Mouse (Mus musculus) kidney, embryonic 16.5 days (tissue): Measurements from ENCODE around the gene Cdc5l. TPM values are rescaled to one million over a fixed set of nuclear protein-coding genes. Genes with fewer than 3 reads are reported as not detected.
A peak's percentile ranks its signal among the peaks of the same experiment; 100 is the strongest.

ENCODE experiments used
- ATAC-seq: fragments of 200-750 bp; cut with Nextera tagmentation; 2 replicates; pipeline ENCODE4 v1.8.0; 2017; ENCODE audit warnings: moderate TSS enrichment; ENCODE audit not compliant: low FRiP score, low TSS enrichment
- H3K27ac ChIP-seq: fragments of 300-500 bp; sonication (generic); 2 replicates; pipeline ENCODE4 v1.5.1; 2014; ENCODE audit warnings: low read length
- H3K27me3 ChIP-seq: fragments of 300-500 bp; sonication (generic); 2 replicates; pipeline ENCODE4 v1.6.1; 2014; ENCODE audit warnings: low read length, control low read depth, mixed read lengths; ENCODE audit not compliant: insufficient read depth
- H3K36me3 ChIP-seq: fragments of 300-500 bp; sonication (generic); 2 replicates; pipeline ENCODE4 v1.6.1; 2014; ENCODE audit warnings: low read length, control low read depth, mixed read lengths; ENCODE audit not compliant: insufficient read depth
- H3K4me1 ChIP-seq: fragments of 300-500 bp; sonication (generic); 2 replicates; pipeline ENCODE4 v1.6.1; 2014; ENCODE audit warnings: low read length, control low read depth, mixed read lengths; ENCODE audit not compliant: insufficient read depth
- H3K4me2 ChIP-seq: fragments of 300-500 bp; sonication (generic); replicated peaks from 2 replicates; pipeline ENCODE4 v1.6.1; 2014; ENCODE audit warnings: low read depth, low read length
- H3K4me3 ChIP-seq: fragments of 300-500 bp; sonication (generic); 2 replicates; pipeline ENCODE4 v1.5.1; 2014; ENCODE audit warnings: mild to moderate bottlenecking, low read length
- H3K9ac ChIP-seq: fragments of 300-500 bp; sonication (generic); replicated peaks from 2 replicates; pipeline ENCODE4 v1.6.1; 2014; ENCODE audit warnings: low read length
- H3K9me3 ChIP-seq: fragments of 300-500 bp; sonication (generic); 2 replicates; pipeline ENCODE4 v1.6.1; 2016; ENCODE audit warnings: low read length, control low read depth
- whole genome bisulfite sequencing: fragments of 180-500 bp; shearing (Covaris S2); extraction: QIAGEN DNeasy Blood & Tissue Kit; methylation state at CpG from one replicate; pipeline ENCODE4 v1.1.7; 2014; 5-methylcytosine and 5-hydroxymethylcytosine counted together
- polyA plus RNA-seq: library from polyadenylated mRNA; unstranded; fragments of >200 nt; fragmentation: Nextera tagmentation; extraction: Ambion mirVana; gene quantifications from 2 replicates; pipeline ENCODE4 v1.2.1, GENCODE M21; 2015

The Cdc5l gene
- polyA plus RNA-seq: 57.6 and 65.0 TPM in 2 replicates

DNA sequence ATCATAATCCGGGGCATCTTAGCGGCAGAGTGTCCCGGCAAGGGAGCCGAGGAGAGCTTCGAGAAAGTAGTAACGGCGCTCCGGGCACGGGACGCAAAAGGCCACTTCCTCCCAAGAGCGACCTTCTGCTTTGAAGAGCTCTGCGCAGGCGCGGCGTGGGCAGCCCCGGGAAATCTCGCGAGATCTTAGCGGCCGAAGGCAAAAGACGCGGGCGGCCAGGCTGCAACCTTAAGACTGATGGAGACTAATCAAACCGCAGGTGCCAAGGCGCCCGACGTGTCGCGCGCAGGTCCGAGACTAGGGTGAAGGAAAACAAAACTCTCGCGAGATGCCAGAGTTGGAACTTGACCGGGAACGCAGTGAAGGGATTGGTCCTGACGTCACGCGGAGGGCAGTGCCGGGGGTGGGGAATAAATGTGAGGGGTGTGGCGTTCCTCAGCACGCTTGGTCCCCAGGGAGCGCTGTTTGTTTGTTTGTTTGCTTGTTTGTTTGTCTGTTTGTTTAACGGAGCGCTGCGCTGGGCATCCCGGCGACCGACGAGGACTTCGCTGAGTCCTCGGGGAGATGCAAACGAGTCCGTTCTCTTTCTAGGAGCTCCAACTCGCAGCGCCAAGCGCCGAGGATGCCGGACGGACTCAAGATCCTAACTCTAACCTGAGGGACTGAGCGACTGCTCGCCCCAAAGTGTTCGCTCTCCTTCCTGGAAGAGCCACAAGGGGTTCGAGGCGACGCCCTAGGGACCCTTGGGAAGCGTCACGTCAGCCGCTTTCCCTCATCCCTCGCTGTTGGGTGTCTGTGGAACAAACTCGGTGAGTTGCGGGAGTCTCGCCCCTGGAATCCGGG is at the start of gene Cdc5l:
Gene Cdc5l, minus strand, starts transcription at position 319 of the 843 bp plus-strand sequence.
- H3K4me2 ChIP-seq: peak within 1 kb of the TSS; percentile 90
- no peaks in the 10 kb centered on the region for H3K27me3 ChIP-seq
- peak within 1 kb of the TSS; percentile 96 for H3K9ac ChIP-seq
- peaks cover 19% of the 10 kb centered on the region for H3K4me1 ChIP-seq
- 0 out of 2 replicates have a peak, but pooled peaks cover 4% of the 10 kb centered on the region for H3K36me3 ChIP-seq
- no peaks in the 10 kb centered on the region for H3K9me3 ChIP-seq
- peak within 1 kb of the TSS; percentile 77 for H3K4me3 ChIP-seq
- peak; percentile 99 for ATAC-seq
- H3K27ac ChIP-seq: peak within 1 kb of the TSS; percentile 99
- WGBS: under 1% methylated on average over 73 of the region's 73 CpGs

DNA sequence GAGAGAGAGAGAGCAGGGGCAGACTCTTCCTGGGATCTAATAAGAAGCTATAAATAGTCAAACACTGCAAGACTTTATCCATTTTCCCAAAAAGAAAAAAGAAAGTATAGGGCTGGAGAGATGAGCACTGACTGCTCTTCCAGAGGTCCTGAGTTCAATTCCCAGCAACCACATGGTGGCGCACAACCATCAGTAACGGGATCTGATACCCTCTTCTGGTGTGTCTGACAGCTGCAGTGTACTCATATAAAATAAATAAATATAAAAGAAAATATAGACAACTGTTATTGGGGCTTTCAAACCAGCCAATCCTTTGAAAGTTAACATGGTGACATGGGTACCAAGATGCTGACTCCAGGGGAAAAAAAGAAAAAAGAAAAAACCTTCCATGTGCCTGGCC is 46.9 kb upstream of the Cdc5l start:
- H3K4me3 ChIP-seq: no peak overlapping the region
- H3K4me1 ChIP-seq: no peaks in the 10 kb centered on the region
- H3K9me3 ChIP-seq: no peaks in the 10 kb centered on the region
- no peak overlapping the region for H3K4me2 ChIP-seq
- no peak overlapping the region for H3K27ac ChIP-seq
- WGBS: 33% methylated on average over 2 of the region's 2 CpGs
- H3K36me3 ChIP-seq: no peaks in the 10 kb centered on the region
- H3K27me3 ChIP-seq: peaks cover 5% of the 10 kb centered on the region; the same call in 1 of the 2 replicates
- no peak for ATAC-seq
- no peak overlapping the region for H3K9ac ChIP-seq

DNA sequence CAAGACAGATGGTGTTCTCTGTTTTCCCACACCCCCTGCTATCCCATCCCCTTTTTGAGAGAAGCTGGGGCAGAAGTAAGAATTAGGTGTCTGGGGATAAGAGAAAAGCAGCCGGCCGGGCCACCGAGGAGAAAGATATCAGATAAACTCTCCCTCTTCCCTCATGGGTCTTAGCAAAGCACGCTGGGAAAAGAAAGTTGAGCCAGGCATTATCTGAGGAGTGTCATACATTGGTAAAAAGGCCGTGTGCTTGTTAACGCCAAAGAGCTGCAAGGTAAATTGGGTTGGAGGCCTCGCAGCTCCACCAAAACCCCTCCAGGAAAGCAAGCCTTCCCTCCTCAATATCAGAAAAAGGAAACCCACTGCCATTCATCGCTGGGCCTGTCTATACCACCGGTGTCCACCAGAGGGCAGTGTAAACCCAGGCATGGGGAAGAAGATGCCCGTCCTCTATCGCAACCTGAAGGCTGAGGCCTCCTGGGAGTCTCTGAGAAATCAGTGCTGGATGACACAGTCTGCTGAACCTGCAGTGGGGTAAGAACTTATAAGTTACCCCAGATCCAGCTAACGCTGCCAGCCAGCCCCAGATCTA is 44.8 kb upstream of the Cdc5l start:
- no peak overlapping the region for H3K27ac ChIP-seq
- WGBS: 12% methylated on average over 12 of the region's 12 CpGs
- peaks cover 10% of the 10 kb centered on the region for H3K27me3 ChIP-seq
- no peak for ATAC-seq
- H3K4me2 ChIP-seq: no peak overlapping the region
- no peak overlapping the region for H3K4me3 ChIP-seq
- H3K36me3 ChIP-seq: no peaks in the 10 kb centered on the region
- no peaks in the 10 kb centered on the region for H3K4me1 ChIP-seq
- no peaks in the 10 kb centered on the region for H3K9me3 ChIP-seq
- H3K9ac ChIP-seq: no peak overlapping the region

DNA sequence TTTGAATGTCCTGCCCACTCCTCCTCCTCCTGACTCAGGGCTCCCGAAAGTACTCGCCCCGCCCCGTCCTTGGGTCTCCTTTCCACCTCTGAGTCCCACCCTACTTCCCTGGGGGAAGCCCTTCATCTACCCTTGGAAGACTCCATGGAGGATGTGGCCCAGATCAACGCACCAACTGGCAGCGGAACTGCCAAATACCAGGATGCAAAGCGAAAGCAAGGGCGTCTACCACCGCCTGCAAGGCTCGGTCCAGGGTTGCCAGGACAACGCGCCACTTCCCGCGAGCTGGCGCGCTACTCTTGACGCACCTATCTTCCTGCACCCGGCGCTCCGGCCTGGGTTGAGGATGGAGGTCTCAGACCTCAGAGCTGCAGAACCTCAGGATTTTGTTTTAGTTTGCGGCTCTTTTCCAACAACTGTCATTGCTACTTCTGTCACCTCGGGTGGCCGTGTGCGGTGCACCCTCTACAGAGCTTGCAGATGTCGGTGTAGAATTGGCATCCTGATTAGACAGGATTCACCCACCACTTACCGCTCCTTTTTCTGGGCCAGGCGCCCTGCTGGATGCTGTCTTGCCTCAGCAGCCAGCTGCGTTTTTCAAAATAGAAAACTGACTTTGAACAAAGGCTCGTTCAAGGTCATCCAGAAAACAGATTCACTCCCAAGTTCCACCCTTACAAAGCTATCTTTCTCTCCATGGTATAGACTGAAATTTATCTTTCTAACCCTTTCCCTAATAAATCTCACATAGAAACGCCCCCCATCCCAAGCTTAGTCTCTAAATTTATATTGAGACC is 41.3 kb upstream of the Cdc5l start, which contains the start of gene Spats1:
Gene Spats1, minus strand, starts transcription at position 747 of the 797 bp plus-strand sequence.
- Histone ChIP-seq H3K4me2 (peak within 1 kb of the TSS; percentile 75), H3K4me3 (peak within 1 kb of the TSS; percentile 51), H3K4me1 (no peaks in the 10 kb centered on the region), H3K36me3 (no peaks in the 10 kb centered on the region), H3K27ac (no peak within 1 kb of the TSS), H3K27me3 (peaks cover 10% of the 10 kb centered on the region), H3K9me3 (no peaks in the 10 kb centered on the region), H3K9ac (peak within 1 kb of the TSS; percentile 30)
- 5% methylated on average over 30 of the region's 30 CpGs for WGBS
- peak; percentile 64; the same call in 1 of the 2 replicates for ATAC-seq

DNA sequence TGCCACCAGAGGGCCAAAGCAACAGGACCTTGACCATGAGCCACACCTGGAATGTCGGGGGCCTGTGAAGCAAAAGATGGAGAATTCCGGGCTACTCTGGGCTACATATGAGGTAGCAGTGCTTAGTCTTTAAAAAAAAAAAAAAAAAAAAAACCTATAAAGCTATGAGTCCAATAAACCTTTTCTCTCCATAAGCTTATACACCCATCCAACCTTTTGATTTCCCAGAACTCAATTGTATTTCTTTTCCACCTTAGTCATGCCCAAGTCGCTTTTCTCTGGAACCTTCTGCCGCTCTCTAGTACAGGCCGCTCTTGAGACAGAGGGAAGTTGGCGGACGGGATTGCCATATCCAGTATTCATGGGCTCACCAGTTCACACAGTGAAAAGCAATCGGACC is 40.6 kb upstream of the Cdc5l start:
- H3K4me1 ChIP-seq: no peaks in the 10 kb centered on the region
- WGBS: 71% methylated on average over 8 of the region's 8 CpGs

DNA sequence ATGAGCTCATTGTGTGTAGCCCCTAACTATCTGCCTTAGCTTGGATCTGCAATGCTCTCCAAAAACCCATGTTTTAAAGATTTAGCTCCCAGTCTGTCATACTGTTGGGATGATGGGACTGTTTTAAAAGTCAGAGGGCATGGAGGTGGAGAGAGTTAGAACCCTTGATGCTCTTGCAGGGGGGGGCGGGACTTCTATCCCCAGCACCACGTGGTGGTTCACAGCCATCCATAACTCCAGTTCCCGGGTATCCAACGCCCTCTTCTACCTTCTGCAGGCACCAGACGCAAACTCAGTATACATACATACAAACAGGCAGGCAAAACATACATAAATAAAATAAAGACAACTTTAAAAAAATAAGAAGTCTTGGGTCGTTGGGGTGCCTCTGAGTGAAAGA is 40.1 kb upstream of the Cdc5l start:
- Histone ChIP-seq H3K4me2 (no peak overlapping the region), H3K4me3 (no peak overlapping the region), H3K9ac (no peak overlapping the region), H3K27me3 (peaks cover 10% of the 10 kb centered on the region), H3K4me1 (no peaks in the 10 kb centered on the region), H3K9me3 (no peaks in the 10 kb centered on the region), H3K27ac (no peak overlapping the region), H3K36me3 (no peaks in the 10 kb centered on the region)
- 75% methylated on average over 6 of the region's 6 CpGs for WGBS
- no peak for ATAC-seq

More for the DNA sequence above, 40.6 kb upstream of the Cdc5l start:
- no peaks in the 10 kb centered on the region for H3K9me3 ChIP-seq
- ATAC-seq: no peak
- peak overlapping the region; percentile 51 for H3K4me3 ChIP-seq
- H3K27me3 ChIP-seq: peaks cover 10% of the 10 kb centered on the region
- H3K4me2 ChIP-seq: peak overlapping the region; percentile 75
- H3K9ac ChIP-seq: peak overlapping the region; percentile 30; the same call in 1 of the 2 replicates
- no peaks in the 10 kb centered on the region for H3K36me3 ChIP-seq
- no peak overlapping the region for H3K27ac ChIP-seq

DNA sequence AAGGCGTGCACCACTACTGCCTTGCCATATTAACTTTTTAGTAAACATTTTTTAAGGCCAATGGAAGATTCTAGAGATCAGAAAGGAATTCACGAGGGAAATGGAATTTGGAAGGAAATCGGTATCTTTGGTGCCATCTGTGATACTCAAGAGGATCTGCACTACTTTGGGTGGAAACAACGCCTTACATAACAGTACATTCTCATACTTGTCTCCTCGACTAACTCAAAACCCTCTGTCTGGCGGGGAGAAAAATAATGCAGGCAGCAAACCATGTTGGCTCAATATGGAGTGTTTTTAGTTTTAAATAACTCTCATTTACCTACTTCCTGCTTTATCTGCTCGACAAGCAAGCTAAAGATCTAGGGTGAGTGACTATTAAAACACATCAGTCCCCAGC is 37.2 kb upstream of the Cdc5l start:
- Histone ChIP-seq H3K4me1 (no peaks in the 10 kb centered on the region), H3K4me2 (no peak overlapping the region), H3K9me3 (peaks cover 6% of the 10 kb centered on the region; the same call in 1 of the 2 replicates), H3K9ac (no peak overlapping the region), H3K27ac (no peak overlapping the region), H3K4me3 (no peak overlapping the region), H3K27me3 (peaks cover 6% of the 10 kb centered on the region; the same call in 1 of the 2 replicates), H3K36me3 (no peaks in the 10 kb centered on the region)
- ATAC-seq: no peak
- WGBS: 83% methylated on average over 7 of the region's 7 CpGs

DNA sequence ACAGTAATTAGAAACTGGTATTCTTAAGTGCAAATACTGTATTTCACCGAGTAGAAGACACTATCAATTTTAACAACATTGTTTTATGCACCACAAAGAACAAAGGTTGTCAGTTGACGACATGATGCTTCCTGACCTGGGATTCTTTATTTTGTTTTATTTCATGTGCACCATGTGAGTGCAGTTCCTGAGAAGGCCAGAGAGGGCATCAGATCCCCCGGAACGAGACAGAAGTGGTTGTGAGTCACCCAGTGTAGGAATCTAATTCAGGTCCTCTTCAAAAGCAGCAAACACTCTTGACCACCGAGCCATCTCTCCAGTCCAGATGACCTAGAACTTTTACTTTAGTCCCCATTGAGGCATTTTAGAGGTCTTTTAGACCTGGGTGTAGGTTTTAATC is 34.8 kb upstream of the Cdc5l start:
- no peak overlapping the region for H3K4me3 ChIP-seq
- no peaks in the 10 kb centered on the region for H3K27me3 ChIP-seq
- H3K9ac ChIP-seq: no peak overlapping the region
- H3K36me3 ChIP-seq: no peaks in the 10 kb centered on the region
- no peaks in the 10 kb centered on the region for H3K4me1 ChIP-seq
- H3K9me3 ChIP-seq: peaks cover 6% of the 10 kb centered on the region; the same call in 1 of the 2 replicates
- H3K4me2 ChIP-seq: no peak overlapping the region
- H3K27ac ChIP-seq: no peak overlapping the region
- ATAC-seq: no peak
- 86% methylated on average over 5 of the region's 5 CpGs for WGBS

DNA sequence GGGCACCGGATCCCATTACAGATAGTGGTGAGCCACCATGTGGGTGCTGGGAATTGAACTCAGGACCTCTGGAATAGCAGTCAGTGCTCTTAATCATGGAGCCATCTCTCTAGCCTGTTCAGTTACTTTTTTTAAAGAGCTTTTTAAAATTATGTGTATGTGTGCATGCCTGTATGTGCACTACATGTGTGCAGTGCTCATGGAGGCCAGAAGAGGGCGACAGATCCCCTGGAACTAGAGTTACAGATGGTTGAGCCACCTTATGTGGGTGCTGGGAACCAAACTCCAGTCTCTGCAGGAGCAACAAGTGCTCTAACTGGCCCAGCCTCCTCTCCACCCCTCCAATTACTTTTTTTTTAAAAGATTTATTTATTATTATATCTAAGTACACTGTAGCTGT is 33.2 kb upstream of the Cdc5l start:
- 71% methylated on average over 2 of the region's 2 CpGs for WGBS
- Histone ChIP-seq H3K4me1 (no peaks in the 10 kb centered on the region), H3K9ac (no peak overlapping the region), H3K27me3 (no peaks in the 10 kb centered on the region), H3K27ac (no peak overlapping the region), H3K4me2 (no peak overlapping the region), H3K4me3 (no peak overlapping the region), H3K9me3 (peaks cover 6% of the 10 kb centered on the region; the same call in 1 of the 2 replicates), H3K36me3 (no peaks in the 10 kb centered on the region)
- ATAC-seq: no peak
